Mouse (Mus musculus): ENCODE data around the gene Babam2.

- TF ChIP-seq POLR2A (IDR thresholded peaks at IDR 0.05; ENCODE audit: insufficient read depth, low read depth, low read length): no peak
- TF ChIP-seq CTCF (IDR thresholded peaks at IDR 0.05): no peak
- no peak for TF ChIP-seq EP300 (IDR thresholded peaks at IDR 0.05; ENCODE audit: insufficient read depth, low read depth, low read length)
These were observed 373.3 kb downstream of the Babam2 start for GRCm38 (mm10) chr5:32070781-32071180.
